Mouse (Mus musculus) thymus, postnatal 14 days (tissue): ENCODE measurements around the gene Fnbp1l.

Experiments
- DNase-seq: peaks from one replicate; pipeline ENCODE4 v3.0.0; 2021

Fnbp1l gene

DNA sequence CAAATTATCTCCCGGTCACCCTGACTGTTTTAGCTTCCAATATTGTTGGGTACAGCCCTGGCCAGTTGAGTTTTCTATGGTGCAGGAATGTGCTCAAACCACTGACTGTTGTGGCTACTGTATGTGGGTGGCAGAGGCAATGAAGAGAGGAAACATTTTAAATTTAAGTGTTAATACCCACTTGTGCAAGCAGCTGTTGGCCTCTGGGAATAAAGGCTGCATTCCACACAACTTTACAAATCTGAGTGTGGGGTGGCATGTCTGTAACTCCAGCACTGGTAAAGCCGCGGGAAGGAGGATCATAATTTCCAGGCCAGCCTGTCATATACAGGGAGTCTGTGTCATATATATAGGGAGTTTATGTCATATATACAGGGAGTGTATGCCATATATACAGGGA lies 99.2 kb downstream of the Fnbp1l start:
- no peak for DNase-seq

DNA sequence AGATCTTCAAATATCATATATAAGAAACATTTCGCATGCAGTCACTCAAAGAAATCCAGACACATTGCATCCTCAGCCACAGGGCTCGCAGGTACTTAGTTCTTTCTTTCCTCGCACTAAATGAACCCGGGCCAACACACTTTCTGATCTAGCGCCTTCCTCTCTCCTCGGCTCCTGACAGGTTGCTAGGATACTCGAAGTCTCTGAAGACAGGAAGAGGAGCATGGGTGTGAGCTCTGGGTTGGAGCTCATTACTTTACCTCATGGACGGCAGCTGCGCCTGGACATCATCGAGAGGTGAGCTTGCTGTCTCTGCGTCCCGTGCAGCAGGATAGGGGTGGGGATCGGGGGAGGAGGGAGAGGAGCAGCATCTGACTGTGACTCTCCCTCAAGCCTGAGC lies 100.4 kb downstream of the Fnbp1l start:
- DNase-seq = no peak

DNA sequence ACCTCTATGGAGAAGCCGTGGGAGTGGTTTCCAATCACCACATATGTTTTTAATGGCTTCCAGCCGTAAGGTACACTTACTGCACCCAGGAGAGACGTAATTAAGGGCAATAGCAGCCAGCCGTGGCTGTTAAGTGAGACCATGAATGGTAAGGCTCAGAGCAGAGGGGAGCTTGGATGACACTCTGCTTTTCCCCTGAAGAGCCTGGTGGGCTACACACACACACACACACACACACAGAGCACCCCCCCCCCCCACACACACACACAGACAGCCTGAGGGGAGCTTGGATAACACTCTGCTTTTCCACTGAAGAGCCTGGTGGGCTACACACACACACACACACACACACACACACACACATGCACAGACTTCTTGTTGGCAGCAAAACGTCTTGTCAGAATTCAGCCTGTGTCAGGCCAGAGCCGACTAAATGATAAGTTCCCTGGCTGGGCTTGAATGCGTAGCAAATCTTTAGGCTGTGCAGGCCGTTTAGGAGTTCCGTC lies 101.2 kb downstream of the Fnbp1l start:
- DNase-seq = no peak

DNA sequence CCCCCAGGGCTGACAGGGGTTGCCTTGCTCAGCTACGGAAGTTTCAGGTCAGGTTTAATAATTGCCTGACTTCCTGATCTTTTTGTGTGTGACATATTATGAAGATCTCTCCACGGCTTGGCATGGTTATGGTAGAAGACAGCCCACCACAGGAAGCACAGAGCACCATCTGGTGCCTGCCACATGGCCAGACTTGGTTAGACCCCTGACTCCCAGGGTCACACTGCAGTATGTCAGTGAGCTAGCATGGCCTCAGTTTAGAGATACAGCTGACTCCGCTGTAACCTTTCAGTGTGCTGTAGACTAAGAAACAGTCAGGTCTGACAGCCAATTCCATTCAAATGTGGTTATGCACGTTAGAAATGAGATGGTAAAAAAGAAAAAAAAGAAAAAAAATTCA lies 101.8 kb downstream of the Fnbp1l start:
- no peak for DNase-seq

DNA sequence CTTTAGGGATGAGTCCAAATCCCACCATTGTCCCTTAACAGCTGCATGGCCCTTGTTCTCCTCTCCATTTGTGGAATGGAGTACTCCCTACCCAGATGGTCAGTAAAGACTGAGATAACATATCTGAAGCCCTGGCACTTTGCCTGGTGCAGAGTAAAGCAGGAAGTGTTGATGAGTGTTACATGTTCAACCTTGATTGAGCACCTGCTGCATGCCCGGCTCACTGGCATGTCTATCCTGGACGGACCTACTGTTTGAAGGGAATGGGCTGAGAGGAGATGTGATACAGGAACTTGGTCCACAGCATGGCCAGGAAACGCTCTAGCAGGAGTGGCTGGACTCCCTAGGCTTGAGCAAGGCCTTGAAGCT lies 103.2 kb downstream of the Fnbp1l start:
- no peak for DNase-seq

DNA sequence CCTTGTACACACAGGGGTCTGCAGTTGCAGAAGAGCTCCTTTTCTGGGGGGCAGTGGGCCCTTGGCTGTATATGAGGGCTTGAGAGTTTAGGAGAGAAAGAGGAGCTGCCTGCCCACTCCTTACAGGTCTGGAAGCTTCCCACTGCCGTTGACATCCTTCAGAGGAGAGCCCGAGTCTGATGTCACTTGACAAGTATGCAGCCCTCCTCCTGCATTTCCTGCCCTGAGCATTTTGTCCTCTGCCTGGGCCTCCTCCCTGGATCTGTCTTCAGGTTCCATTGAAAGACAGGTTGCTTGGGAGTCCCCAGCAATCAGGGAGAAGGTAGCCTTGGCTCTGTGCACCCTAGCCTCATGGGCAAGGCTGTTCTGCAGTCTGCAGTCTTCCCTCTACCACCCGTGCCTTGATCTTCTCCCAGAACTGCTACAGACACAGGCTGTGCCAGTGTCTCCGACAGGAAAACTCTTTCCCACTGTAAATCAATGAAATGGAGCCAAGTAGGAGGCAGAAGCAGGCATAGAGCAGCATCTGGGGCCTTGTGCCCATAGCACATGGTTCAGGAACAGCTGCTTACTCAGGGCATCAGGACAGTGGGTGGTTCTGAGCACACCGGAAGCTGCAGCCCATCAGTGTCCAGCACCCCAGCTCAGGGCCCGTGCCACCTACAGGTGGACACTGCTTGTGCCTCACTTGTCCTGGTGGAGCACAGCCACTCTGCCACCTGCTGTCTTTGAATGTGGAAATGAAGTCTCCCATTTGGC lies 103.8 kb downstream of the Fnbp1l start:
- no peak for DNase-seq

DNA sequence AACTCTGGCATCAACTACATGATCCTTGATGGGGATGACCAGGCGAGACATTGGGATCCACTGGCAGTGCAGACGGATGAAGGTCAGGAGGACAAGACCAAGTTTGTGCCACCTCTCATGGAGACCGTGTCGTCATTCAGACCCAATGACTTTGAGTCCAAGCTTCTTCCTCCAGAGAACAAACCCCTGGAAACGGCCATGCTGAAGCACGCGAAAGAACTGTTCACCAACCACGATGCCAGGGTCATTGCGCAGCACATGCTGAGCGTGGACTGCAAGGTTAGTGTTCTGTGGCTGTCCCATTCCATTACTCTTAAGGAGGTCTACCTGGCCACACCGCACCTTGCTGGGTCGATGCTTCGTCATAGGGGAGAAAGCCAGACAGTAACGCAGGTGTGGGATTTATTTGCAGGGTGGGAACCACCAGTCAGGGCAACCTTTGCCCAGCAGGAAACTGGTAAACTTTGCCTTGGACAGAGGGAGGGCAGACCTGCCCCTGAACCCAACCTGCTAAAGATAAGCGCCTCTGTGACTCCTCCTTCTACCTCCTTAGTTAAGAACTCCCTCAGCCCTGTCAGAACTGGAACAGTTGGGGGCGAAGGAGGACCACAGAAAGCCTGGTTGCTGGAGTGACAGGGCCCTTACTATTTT lies 106.7 kb downstream of the Fnbp1l start:
- DNase-seq = no peak

DNA sequence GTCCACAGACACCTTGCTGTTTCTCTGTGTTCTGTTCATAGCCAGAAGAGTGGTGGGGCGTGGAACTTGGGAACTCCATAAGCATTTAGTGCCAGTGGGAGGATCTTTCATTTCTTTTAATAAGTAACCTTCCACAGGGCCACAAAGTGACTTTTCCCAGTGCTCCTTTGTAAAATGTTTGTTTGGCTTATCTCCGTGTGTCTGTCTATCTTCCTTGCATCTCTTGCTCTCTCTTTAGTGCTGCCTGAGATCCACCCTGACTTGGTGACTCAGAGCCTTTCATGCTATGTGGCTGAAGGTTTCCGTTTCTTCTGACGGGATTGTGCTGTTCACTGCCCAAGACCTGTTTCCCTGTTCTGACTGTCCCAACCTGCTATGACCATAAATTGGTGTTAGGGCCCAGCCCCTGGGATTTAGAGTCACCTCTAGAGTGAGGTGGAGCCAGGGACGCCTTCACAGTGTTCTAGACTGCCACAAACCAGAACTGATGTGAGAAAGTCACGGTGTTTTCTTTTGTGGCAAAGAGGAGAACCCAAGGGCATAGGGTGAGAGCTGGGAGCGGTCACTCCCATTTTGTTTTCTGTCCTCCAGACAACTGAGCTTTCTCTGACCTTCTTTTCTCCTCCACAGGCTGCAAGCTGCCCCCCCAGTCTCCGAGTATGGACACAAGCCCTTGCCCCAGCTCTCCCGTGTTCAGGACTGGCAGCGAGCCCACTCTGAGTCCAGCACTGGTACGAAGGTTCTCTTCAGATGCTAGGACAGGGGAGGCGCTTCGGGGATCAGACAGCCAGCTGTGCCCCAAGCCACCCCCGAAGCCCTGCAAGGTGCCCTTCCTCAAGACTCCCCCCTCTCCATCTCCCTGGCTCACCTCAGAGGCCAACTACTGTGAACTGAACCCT lies 107.5 kb downstream of the Fnbp1l start:
- no peak for DNase-seq

DNA sequence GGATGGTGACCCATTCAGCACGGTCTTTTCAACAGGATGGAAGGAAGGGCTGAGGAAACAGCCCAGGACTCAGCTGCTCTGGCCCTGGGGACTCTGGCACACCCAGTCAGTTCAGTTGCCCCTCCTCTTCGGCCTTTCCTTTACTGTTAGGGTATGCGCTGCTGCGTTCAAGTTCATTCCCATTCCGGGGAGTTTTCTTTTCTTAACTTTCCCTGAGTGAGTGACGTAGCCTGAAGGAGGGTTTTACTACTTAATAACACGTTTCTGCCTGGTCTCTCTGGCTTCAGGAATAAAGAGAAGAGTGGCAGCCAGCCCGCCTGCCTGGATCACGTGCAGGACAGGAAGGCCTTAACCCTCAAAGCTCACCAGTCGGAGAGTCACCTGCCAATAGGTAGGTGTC lies 108.6 kb downstream of the Fnbp1l start:
- DNase-seq = no peak

DNA sequence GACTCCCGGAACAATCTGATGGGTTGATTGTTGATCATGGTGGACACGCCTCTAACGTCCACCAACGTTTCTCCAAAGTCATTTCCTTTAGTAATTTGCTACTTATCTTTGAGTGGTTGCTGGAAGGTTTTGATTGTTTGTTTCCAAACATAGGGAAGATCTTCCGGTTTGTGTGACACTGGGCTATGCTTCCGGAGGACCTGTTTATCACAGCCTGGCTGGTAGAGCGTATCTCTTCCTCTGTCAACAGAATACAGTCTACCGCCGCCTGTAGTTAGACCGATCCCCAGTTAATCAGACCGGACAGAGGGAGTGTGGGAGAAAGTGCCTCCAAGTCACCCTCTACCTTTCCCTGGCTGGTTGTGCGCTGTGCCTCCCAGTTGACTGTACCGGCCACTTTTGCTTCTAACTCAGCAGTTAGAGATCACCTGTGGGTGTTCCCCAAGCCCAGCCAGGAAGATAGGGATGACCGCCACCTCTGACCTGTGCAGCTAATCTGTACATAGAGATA lies 109.2 kb downstream of the Fnbp1l start:
- DNase-seq = no peak

DNA sequence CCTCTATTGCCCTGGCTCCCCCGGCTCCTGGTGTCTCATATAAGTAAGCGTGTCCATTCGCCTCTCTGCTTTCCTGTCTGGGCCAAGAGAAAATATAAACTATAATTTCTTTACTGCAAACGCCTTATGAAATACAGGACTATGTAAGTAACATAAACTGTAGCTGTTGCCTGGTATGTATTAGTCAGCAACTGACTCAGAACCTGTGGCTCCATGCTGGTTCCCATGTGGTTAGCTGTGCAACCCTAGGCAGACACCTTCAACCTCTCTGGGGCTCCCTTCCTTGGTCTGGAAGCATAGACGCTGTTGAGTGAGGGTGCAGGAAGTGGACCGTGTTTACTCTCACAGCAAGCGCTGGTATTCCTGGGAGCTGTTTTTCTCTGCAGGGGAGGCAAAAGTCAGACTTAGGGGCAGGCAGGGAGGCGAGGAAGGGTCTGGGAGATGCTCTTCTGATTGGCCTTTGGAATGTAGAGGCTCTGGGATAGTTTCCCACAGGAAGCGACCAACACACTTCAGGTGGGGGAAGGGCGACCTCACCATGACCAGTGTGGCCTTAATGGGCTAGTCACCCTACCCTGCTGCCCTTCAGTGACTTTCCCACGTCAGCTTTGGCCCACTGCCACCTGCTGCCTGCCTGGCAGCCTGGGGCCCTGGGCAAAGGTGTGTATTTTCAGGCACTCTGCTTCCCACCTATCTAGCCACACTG lies 109.8 kb downstream of the Fnbp1l start:
- DNase-seq = no peak

DNA sequence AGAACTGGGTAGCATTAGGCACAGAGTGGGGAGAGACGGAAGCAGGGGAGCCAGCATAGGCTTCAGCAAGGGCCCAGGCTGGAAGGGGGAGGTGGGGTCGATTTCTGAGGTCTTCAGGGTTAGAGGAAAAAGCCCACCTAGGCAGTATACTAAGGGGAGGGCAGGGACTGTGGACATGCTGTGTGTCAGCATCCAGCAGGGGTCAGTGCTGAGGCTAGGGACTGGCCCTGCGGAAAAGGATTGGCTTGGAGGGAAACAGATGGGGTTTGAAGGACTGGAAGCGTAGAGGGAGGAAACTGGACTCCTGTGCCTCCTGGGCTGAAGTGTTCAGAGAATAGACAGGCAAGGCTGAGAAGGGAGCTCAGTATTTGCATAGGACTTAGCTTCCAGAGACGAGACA lies 110.4 kb downstream of the Fnbp1l start:
- peak; percentile 28 for DNase-seq

DNA sequence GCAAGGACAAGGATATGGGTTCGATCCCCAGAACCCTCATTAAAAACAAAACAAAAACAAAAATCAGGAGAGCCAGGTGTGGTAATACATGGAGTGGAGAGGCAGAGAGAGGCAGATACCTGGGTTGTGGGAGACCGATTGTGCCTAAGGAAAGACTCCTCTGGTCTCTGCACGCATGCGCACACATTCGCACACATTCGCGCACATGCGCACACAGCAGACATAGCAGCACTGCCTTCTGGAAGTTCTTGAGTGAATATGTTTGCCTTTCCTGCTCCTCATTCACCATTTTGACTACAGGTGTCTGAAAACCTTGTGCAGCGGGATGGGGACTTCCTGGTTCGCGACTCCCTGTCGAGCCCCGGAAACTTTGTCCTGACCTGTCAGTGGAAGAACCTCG lies 111.7 kb downstream of the Fnbp1l start:
- DNase-seq = no peak

DNA sequence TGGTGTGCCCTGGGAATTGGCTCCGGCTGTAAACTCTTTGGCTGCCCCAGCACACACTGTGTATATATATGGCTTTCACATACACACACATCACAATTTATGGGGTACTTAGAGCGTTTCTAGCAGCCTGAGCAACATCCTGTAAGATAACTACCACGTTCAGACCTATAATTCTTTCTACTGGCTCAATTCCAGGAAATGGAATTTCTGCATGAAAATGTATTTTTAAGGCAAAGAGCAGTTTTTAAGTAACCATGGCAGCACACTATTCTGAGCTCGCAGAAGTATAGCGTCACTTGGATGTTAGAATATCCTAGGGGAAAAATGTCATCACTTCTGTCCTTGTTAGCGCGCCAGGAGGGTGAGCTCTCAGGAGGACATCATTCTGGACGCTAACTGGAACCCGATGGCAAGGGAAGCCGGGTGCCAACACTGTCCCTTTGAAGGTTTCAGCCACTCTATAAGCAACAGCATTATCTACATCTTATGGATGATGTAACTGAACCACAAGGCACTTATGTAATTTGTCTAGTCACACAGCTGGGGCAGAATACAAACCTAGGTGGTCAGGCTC lies 113.1 kb downstream of the Fnbp1l start:
- DNase-seq = no peak

DNA sequence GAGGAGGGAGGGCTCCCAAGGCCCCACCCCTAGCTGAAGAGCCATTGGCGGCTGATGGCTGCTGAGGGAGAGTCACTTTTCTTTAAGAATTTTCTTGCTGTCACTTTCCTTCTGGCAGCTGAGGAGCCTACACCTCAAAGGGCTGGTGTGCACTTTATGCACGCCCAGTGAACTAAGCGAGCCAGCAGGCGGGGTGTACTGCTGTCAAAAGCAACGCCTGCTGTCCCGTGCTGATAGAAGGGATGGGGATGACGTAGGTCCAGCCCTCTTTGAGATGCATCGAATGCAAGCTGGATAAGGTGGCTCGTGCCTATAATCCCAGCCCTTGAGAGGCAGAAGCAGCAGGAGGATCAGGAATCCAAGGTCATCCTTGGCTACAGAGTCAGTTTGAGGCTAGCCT lies 118.6 kb downstream of the Fnbp1l start:
- no peak for DNase-seq

DNA sequence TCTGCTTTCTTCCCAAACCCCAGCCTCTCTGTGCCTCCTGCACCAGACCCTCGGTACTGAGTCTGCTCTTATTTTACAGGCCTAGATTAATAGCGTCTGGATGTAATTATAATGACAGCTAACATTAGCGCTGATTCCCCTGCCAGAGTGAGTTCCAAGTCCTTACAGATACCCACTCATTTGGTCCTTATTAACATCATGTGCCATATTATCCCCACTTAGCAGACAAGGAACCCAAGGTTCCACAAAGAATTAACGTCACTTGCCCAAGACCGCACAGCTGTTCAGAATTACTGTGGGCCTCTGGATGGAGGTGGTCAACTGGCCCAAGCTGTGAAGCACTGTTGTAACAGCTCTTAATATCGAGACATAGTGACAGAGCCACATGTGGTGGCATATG lies 119.9 kb downstream of the Fnbp1l start:
- DNase-seq = no peak

DNA sequence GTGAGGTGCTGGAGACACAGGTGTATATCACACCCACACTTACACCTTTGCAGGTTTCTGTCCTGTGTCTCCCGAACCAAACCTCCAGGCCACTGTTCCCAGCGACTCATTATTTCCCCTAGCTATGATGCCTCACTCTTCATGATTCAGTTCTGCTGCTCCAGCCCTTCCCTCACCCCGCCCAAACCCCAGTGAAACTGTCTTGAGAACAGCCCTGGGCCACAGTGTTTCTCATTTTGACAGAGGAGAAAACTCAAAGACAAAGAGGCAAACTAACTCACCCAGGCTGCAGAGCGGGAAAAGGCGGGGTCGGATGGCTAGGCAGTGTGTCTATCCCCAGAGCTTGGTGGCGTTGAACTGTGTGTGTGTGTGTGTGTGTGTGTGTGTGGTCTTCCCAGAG lies 121.0 kb downstream of the Fnbp1l start:
- no peak for DNase-seq

DNA sequence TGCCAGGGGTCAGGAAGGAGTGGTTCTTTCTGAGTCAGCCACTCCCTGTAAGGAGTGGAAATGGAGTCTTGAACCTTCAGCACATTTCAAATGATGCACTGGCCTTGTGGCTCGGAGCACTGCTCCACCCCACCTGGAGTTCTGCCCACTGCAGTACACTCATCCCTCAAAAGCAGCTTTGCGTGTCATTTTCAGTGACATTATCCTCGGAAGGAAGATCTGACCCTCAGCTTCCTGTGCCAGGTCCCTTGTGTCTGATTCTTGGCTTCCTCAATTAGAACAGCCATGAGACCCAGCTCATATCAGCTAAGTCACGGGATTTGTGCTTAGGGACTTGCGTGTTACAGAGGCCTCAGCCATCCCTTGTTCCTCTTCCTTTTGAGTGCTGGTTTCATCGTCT lies 121.6 kb downstream of the Fnbp1l start:
- no peak for DNase-seq

DNA sequence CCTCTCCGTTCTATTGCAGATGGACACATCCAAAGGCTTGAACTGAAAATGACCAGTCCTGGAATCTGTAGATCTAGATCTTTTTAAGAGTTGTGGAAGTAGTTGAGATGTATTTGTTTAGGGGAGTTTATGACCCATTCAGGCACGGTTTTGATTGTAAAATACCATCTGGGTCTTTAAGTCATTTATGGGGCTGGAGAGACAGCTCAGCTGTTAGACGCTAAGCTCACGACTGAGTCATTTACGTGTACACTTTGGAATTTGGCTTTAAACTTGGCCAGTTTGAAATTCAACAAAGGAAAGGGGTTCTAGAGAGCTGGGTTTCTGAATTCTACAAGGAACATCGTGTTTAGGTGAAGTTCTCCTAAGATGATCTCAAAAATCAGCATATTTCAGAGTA lies 124.8 kb downstream of the Fnbp1l start:
- no peak for DNase-seq

DNA sequence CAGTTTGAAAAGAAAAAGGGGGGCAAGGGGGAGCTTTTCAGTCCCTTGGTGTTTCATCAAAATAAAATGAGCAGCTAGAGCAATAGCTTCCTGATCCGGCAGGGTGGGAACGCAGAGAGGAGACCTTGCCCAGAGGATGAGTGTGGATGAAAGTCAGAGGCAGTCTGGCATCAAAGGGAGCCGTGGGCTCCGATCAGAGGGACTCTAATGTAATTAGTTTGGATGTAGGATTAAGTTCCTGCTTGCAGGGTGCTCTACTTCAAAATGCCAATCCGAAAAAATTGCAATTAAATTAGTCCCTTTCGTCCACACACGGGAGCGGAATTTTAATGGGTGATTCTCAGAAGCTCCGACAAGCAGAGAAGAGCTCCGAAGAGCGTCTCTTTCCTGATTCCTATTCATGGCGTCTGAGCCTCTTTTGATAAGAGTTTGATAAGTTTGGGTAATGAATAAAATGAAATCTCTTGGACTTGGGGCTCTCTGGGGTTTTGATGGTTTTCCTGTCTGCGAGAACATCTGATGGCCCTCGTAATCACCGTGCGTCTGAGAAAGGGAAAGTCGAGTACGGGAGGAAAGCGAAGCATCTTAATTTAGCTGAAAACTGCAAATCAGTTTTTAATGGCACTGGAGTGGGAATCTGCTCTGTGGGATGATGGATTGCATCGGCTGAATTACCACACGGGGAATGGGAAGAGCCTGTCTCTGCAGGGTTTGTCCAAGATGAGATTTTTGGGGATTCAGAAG lies 126.5 kb downstream of the Fnbp1l start:
- no peak for DNase-seq

DNA sequence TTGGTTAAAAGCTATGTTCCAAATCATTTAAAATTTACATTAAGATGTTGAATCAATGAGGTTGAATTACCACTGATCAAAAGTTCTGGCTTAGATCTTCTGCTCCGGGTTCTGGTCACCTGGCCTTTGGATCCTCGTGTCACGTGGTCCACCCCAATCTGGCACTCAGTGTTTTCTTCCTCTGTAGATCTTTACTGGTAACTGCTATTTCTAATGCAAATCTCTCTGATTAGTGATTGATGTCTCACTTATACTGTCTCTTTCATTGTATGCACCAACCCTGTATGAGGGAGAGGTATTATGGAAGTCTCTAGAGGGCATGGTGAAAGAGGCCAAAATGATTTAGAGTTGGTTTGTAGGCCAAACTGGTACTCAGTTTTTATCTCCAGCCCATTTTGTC lies 127.5 kb downstream of the Fnbp1l start:
- DNase-seq = no peak

DNA sequence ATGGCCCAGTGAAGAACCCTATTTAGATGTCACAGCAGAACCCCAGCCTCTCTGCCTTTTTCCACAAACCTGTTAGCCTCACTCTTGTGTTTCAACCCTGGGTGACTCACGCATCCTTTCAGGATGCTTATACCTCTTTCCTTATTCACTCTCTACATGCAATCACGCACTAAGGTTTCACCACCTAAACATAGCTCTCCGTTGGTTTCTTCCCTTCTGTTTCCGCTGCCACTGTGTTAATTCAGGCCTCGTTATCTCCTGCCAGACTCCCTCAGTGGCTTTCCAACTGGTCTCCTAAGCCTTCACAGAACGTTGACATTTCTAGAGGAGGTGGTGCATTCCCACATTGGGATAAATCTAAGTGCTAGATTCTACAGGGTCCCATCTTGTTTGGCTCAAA lies 128.9 kb downstream of the Fnbp1l start:
- no peak for DNase-seq
